Mouse (Mus musculus): ENCODE data around the gene Gns.

- TF ChIP-seq POLR2A (IDR thresholded peaks at IDR 0.05; ENCODE audit: borderline replicate concordance, control insufficient read depth, low read depth, low read length): no peak
- TF ChIP-seq CTCF (IDR thresholded peaks at IDR 0.05; ENCODE audit: control insufficient read depth, insufficient read depth, low read length): no peak
Observed at GRCm38 (mm10) chr10:121384710-121385109, 19.8 kb downstream of the Gns start.
